8 mouse cellular contexts compared by ENCODE assay signal in genomic region chr6:125088561-125089321, GRCm38 (mm10). TPM values are rescaled to one million over a fixed set of nuclear protein-coding genes. Genes with fewer than 3 reads are reported as not detected.
DNase-seq lines count a peak whose midpoint lies in the region; ATAC-seq lines count a peak whose summit lies in the region.

No protein-coding gene starts in this region.

- peak overlapping the region; percentile 96 for H3K27ac ChIP-seq in intestine, embryonic 16.5 days (ENCODE audit: low read length)

- peaks cover 30% of the 10 kb centered on the region for H3K4me1 ChIP-seq in intestine, embryonic 16.5 days (ENCODE audit: control insufficient read depth, insufficient read depth, low read length)

- intact Hi-C loops in left cerebral cortex, postnatal 4 days (cut with DNase I), result loop anchor here (10.0 kb wide), 1 partner anchor 234 kb away; the partner anchor contains the start of gene P3h3

- peak overlapping the region; percentile 33 for H3K4me3 ChIP-seq in intestine, embryonic 16.5 days (ENCODE audit: low read length)

- H3K9me3 ChIP-seq in intestine, embryonic 16.5 days (ENCODE audit: control insufficient read depth, low read length), result no peaks in the 10 kb centered on the region

- H3K9ac ChIP-seq in intestine, embryonic 16.5 days (ENCODE audit: low read depth, low read length), result peak overlapping the region; percentile 65

- WGBS in intestine, embryonic 16.5 days, result 2% methylated on average over 20 of the region's 20 CpGs

- H3K4me2 ChIP-seq in intestine, embryonic 16.5 days (ENCODE audit: low read depth, low read length), result peak overlapping the region; percentile 55

- no peaks in the 10 kb centered on the region for H3K36me3 ChIP-seq in intestine, embryonic 16.5 days (ENCODE audit: control insufficient read depth, insufficient read depth, low read length)

- ATAC-seq in CD4-positive, CD25-positive, alpha-beta regulatory T cell, adult 4 months, result no peak
- ATAC-seq in intestine, embryonic 16.5 days, result peak; percentile 79
- peak; percentile 60 for ATAC-seq in megakaryocyte-erythroid progenitor cell, adult 5-6 weeks (replicated peaks; ENCODE audit: low FRiP score, low TSS enrichment, poor library complexity, severe bottlenecking)

- no peaks in the 10 kb centered on the region for H3K27me3 ChIP-seq in intestine, embryonic 16.5 days (replicated peaks; ENCODE audit: control insufficient read depth, insufficient read depth, low read length)

- peak; percentile 35 for DNase-seq in CD4-positive, CD25-positive, alpha-beta regulatory T cell, adult 2 months (ENCODE audit: low read depth, low spot score)
- DNase-seq in embryo, embryonic 9.5 days (ENCODE audit: extremely low spot score), result peak; percentile 89
- DNase-seq in gastrocnemius, postnatal 4 days (ENCODE audit: low spot score in 2 of 2), result peak; percentile 67 to 80
- peak; percentile 93 for DNase-seq in left cerebral cortex, postnatal 4 days
- peak; percentile 88 for DNase-seq in skeletal muscle tissue, adult 2 months (ENCODE audit: low read depth, low spot score)

RNA-seq across cellular contexts. Expression of gene Chd4, which starts 7.0 kb away (rescaled TPM):
- 10 to 100 TPM; 61.4 to 71.9 TPM for polyA plus RNA-seq in CD4-positive, CD25-positive, alpha-beta regulatory T cell, adult 4 months (2017; shearing (Covaris generic))
- 100 to 1,000 TPM; 160 to 164 TPM for total RNA-seq in gastrocnemius, postnatal 4 days (2021)
- polyA plus RNA-seq in intestine, embryonic 16.5 days (2015; fragmentation: Nextera tagmentation; extraction: Ambion mirVana), result 41.3 and 44.8 TPM in 2 replicates
- 100 to 1,000 TPM; 173 to 175 TPM for total RNA-seq in left cerebral cortex, postnatal 4 days (2021)
- 153 and 188 TPM in 2 replicates for total RNA-seq in megakaryocyte-erythroid progenitor cell, adult 5-6 weeks (2014; fragmentation: Nextera tagmentation)
- total RNA-seq in megakaryocyte-erythroid progenitor cell, adult 5-6 weeks (2017), result 438 and 492 TPM in 2 replicates

RNA-seq across cellular contexts. Expression of gene Lpar5, which starts 21.0 kb away (rescaled TPM):
- polyA plus RNA-seq in CD4-positive, CD25-positive, alpha-beta regulatory T cell, adult 4 months (2017; shearing (Covaris generic)), result 10 to 100 TPM; 12.1 to 19.9 TPM
- under 1 TPM; 0.20 to 0.31 TPM for total RNA-seq in gastrocnemius, postnatal 4 days (2021)
- 9.4 and 9.7 TPM in 2 replicates for polyA plus RNA-seq in intestine, embryonic 16.5 days (2015; fragmentation: Nextera tagmentation; extraction: Ambion mirVana)
- 1 to 10 TPM; 1.3 TPM for total RNA-seq in left cerebral cortex, postnatal 4 days (2021)
- not detected in 2 replicates for total RNA-seq in megakaryocyte-erythroid progenitor cell, adult 5-6 weeks (2014; fragmentation: Nextera tagmentation)
- total RNA-seq in megakaryocyte-erythroid progenitor cell, adult 5-6 weeks (2017), result 4.3 TPM in 1 of 2 replicates, not detected in the other

RNA-seq across cellular contexts. Expression of gene Acrbp, which starts 39.3 kb away (rescaled TPM):
- polyA plus RNA-seq in CD4-positive, CD25-positive, alpha-beta regulatory T cell, adult 4 months (2017; shearing (Covaris generic)), result 10 to 100 TPM; 24.6 to 25.9 TPM
- total RNA-seq in gastrocnemius, postnatal 4 days (2021), result 1 to 10 TPM; 3.9 to 4.6 TPM
- polyA plus RNA-seq in intestine, embryonic 16.5 days (2015; fragmentation: Nextera tagmentation; extraction: Ambion mirVana), result 9.8 and 10.6 TPM in 2 replicates
- 10 to 100 TPM; 11.7 to 13.0 TPM for total RNA-seq in left cerebral cortex, postnatal 4 days (2021)
- total RNA-seq in megakaryocyte-erythroid progenitor cell, adult 5-6 weeks (2014; fragmentation: Nextera tagmentation), result 8.6 and 16.5 TPM in 2 replicates
- 0.95 and 8.6 TPM in 2 replicates for total RNA-seq in megakaryocyte-erythroid progenitor cell, adult 5-6 weeks (2017)

RNA-seq across cellular contexts. Expression of gene Nop2, which starts 43.0 kb away (rescaled TPM):
- polyA plus RNA-seq in CD4-positive, CD25-positive, alpha-beta regulatory T cell, adult 4 months (2017; shearing (Covaris generic)), result 10 to 100 TPM; 51.5 to 59.7 TPM
- total RNA-seq in gastrocnemius, postnatal 4 days (2021), result 10 to 100 TPM; 26.7 to 28.5 TPM
- polyA plus RNA-seq in intestine, embryonic 16.5 days (2015; fragmentation: Nextera tagmentation; extraction: Ambion mirVana), result 59.5 and 66.8 TPM in 2 replicates
- total RNA-seq in left cerebral cortex, postnatal 4 days (2021), result 10 to 100 TPM; 43.0 to 44.5 TPM
- total RNA-seq in megakaryocyte-erythroid progenitor cell, adult 5-6 weeks (2014; fragmentation: Nextera tagmentation), result 92.2 and 114 TPM in 2 replicates
- total RNA-seq in megakaryocyte-erythroid progenitor cell, adult 5-6 weeks (2017), result 108 and 125 TPM in 2 replicates

RNA-seq across cellular contexts. Expression of gene Ing4, which starts 49.2 kb away (rescaled TPM):
- 10 to 100 TPM; 48.3 to 64.6 TPM for polyA plus RNA-seq in CD4-positive, CD25-positive, alpha-beta regulatory T cell, adult 4 months (2017; shearing (Covaris generic))
- total RNA-seq in gastrocnemius, postnatal 4 days (2021), result 10 to 100 TPM; 54.1 to 54.2 TPM
- polyA plus RNA-seq in intestine, embryonic 16.5 days (2015; fragmentation: Nextera tagmentation; extraction: Ambion mirVana), result 96.0 and 105 TPM in 2 replicates
- total RNA-seq in left cerebral cortex, postnatal 4 days (2021), result 10 to 100 TPM; 67.4 to 72.0 TPM
- total RNA-seq in megakaryocyte-erythroid progenitor cell, adult 5-6 weeks (2014; fragmentation: Nextera tagmentation), result 23.6 and 45.9 TPM in 2 replicates
- 43.0 and 51.1 TPM in 2 replicates for total RNA-seq in megakaryocyte-erythroid progenitor cell, adult 5-6 weeks (2017)

Comparison
In these comparisons a context has a peak if more than half of its experiments do, and no peak if none do; other contexts are left out.
1. DNase-seq: peak in every context shown above with its lines; median percentile 93 in left cerebral cortex, postnatal 4 days; 89 in embryo, embryonic 9.5 days; 88 in skeletal muscle tissue, adult 2 months; 74 in gastrocnemius, postnatal 4 days; 35 in CD4-positive, CD25-positive, alpha-beta regulatory T cell, adult 2 months.